Mouse (Mus musculus) mesoderm, embryonic 11.5 days (tissue): ENCODE results near the gene Ppp1r1a.

Experiments
- DNase-seq: peaks from one replicate; pipeline ENCODE4 v3.0.0-alpha.2; 2012; ENCODE audit warnings: low read depth, low spot score

Ppp1r1a gene

DNA sequence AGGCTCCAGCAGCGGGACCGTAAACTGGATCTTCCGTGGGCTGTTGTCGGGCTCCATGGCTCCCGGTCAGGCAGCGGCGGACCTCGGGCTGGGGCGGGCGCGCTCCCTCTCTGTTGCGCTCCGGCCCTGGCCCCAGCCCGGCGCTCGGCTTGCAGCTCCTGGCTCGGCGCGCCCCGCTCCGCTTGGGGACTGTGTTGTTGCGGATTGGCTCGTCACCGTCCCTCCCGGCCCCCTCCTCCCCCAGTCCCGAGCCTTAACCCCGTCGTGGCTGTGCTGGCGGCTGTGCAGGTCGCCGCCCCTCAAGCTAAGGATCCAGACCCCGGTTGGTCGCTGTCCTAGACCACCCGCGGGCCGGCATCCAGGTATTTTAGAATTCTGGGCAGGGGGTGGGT lies at the start of gene Ppp1r1a:
Ppp1r1a (minus strand) TSS at position 182 of the 392 bp plus-strand sequence.
- DNase-seq, result peak; percentile 65

DNA sequence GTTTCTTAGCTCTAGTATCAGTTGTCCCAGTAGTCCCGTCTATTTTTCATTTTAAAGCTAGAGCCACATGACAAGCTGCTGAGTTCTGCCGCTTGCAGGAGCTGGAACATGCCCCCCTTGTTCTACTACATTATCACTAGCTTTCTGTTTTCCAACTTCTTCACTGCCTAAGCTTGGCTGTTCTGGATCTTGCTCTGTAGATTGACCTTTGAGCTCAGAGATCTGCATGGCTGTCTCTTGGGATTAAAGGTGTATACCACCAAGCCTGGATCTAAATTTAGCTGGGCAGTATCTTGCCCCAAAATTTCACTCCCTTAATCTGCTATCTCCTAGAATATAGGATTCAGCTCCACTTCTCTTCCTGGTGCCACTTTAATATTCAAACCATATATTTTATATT lies 48.1 kb upstream of the Ppp1r1a start:
- no peak for DNase-seq

DNA sequence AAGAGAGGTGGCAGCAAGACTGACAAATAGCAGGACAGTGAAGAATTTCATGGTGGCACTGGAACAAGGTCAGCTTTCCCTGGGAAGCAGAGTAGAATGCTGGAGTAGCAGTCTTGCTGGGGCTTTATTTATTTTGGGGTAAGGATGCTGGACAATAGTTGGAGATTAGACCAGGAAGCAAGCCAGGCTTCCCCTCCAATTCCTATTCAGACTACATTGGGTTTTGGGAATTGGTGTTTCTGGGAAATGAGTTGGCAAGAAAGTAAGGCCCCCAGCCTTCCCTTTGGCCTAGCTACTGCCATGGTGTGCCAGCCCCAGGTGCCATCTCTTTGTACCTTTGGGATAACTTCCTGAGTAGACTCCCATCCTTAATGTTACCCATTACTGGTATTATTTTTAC lies 27.2 kb upstream of the Ppp1r1a start, which contains the start of gene Glycam1:
Glycam1 (minus strand) TSS at position 101 of the 400 bp plus-strand sequence.
- no peak for DNase-seq

DNA sequence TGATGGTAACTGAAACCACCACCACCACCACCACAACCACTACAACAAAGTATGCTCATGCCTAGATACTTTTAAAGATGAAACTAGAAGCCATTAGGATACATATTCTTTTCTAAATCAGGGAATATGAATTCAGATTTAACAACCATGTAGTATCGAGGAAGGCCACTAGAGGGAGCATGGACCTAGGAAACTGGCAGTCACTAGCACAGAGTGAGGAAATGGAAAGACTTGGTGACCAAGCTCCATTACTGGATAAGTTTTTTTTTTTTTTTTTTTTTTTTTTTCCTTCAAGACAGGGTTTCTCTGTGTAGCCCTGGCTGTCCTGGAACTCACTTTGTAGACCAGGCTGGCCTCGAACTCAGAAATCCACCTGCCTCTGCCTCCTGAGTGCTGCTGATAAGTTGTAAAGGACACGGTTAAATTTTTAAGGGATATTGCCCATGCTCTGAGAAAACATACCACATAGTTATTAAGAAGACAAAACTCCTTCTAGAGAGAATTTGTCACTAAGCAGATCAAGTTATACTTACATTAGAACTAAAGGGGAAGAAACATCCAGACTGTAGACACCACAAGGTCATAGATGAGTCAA lies 14.4 kb upstream of the Ppp1r1a start:
- peak; percentile 68 for DNase-seq

DNA sequence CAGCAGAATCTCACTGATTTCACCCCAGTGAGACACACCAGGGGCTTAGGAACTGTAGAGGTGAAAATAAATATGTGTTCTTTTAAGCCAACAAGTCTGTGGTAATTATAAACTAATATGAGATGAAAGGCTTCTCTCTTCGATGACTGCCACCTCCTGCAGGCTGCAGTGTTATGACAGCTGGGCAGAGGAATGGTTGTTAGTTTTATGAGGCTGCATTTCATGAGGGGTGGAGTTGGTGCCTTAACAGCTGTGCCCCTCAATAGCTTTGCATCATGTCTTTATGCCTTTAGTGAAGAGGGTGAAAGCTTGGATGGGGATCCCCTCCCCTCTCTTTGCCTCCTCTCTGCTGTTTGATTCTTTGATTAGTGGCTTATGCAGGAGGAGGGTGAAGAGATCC lies 13.2 kb upstream of the Ppp1r1a start:
- DNase-seq, result peak; percentile 50

DNA sequence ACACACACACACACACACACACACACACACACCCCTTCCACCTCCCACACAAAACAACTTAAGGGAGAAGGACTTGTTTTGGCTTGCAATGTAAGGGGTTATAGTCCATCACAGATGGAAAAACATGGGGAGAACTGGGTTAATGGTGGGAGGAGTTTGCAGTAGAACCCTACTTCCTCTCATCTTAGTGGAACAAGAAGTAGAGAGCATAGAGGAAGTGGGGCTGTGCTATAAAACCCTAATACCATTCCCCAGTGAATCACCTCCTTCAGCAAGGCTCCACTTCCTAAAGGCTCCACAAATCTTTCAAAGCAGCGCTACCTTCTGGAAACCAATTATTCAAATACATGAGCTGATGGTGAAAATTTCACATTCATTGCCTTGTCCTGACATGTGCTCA lies 11.7 kb upstream of the Ppp1r1a start:
- DNase-seq, result no peak

DNA sequence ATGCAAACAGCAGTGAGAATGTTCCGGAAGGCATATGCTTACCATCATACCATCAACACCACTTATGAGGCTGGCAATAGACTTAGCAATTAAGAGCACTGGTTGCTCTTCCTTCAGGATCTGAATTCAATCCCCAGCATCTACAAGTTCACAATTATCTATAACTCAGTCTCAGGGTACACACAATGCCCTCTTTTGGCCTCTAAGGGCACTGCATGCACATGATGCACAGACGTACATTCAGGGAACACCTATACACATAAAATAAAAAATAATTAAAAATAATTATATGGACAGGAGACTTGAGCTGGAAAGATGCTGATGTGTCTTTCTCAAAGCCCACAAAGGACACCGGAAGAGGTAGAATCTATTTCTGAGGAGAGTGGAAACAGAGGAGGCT lies 10.2 kb upstream of the Ppp1r1a start:
- DNase-seq, result no peak

DNA sequence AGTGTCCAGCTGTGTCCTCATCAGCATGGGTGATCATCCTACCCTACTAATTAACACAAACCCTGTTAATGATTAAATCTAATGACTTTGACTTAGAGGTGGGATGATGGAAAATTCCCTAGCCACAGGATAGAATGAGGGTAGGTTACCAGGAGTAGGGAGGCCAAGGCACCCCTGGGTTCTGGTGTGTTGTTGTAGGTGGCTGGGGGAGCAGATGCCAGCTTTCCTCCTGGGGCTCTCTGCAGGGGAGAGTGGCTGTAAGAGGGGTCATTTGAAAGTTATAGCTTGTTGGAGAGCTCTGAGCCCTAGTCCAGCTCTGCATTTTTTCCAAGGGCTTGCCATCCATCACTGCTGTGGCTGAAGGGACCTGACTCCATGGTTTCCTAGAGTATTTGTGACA lies 4.7 kb upstream of the Ppp1r1a start:
- no peak for DNase-seq

DNA sequence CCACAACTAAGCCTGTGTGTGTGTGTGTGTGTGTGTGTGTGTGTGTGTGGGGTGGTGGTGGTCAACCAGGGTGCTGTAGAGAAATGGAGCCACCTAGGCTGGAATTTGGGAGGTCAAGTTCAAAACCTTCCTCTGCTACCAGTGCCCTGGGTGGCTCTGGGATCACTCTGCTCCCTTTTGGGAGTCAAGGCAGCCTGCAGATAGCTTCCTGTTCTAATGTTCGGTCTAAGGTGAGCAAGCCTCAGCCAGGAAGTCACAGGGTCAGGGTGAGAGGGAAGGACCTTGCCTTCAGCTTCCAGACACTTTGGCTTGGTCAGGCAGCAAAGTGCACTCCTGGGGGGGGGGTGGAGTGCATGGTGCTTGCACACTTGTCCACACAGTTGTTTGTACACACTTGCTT lies 2.8 kb upstream of the Ppp1r1a start:
- no peak for DNase-seq

DNA sequence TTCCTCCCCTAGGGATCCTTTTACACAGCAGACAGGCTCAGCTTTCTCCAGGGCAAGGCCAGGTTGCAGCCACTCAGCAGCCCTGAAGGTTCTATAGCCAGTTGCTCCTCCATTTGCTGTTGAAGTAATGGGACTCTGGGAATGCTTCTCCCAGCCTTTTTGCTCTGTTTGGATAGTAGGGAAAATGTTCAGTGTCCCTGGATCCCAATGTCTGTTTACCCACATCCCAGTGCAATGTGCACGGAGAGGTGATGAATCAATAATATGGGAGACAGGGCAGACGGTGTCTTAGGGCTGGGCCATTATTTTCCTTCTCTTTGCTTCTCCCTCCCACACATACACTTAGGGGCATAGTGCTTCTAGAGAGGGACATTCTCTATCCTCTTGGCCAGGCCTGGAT lies 1.5 kb upstream of the Ppp1r1a start:
- no peak for DNase-seq

DNA sequence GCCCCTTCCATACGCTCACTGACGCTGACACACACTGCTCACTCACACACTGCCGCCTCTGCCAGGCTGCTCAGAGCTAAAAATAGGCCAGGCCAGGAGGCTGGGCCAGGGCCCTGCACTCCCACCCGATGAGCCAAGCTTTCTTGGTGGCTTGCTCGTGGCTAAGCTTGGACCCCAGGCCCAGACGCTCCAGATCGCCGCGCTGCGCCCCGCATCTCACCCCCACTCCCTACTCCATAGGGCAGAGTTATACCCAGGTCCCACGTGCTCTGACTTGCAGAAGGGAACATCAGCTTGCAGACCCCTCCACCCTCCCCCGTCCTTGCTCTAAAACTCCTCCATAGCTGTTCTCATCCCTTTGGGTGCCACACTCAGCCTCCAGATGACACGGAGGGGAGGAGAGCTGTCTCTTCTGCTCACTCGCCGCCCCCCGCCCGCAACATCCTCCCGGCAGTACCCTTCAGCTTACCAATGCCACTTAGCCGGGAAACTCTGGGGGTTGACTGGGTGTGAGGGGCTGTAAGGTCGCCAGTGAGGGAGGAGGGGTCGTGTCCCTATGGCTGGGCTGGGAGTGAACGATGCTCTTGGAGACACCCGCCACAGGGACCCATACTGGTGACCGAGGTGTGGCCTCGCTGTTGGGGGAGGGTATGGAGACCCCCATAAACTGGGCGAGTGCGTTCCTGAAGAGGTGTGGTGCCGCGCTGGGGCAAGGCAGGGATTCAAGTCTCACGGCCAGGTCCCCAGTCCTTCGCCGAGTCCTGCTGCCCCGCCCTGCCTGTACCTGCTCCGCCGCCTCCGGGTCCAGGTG lies 587 bp downstream of the Ppp1r1a start:
- DNase-seq, result peak; percentile 12

DNA sequence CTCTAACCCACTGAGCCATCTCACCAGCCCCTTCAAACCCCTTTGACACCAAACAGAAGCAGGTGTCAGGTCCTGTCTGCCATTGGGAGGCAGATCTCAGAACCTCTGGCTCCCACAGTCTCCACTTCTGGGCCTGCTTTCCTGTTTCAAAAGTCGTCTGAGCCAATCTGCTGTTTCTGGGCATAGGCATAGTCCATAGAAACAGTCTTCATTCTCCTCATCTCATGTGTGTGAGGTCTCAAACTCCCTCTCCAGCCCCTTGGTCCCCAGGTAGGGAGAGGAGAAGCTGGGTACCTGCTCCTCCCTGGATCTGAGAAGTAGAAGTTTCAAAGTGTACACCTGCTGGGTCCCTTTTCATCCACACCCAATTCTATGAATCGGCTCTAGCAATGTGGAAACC lies 1.3 kb downstream of the Ppp1r1a start:
- DNase-seq, result no peak

DNA sequence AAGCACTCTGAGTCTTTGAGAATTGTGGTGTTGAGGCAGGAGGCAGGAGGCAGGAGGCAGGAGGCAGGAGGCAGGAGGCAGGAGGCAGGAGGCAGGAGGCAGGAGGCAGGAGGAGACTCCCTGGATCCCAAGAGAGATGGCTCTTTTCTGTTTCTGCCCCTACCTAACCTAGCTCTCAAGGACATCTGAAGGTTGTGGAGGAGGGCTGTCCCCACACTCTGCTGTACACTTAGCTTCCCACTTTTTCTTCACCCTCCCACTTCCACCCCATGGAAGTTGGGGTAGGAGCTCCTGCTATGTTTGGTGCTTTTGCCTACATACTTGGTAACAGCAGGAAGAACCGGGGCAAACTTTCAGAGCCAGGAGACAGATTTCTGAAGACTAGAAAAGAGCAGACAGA lies 2.0 kb downstream of the Ppp1r1a start:
- no peak for DNase-seq

DNA sequence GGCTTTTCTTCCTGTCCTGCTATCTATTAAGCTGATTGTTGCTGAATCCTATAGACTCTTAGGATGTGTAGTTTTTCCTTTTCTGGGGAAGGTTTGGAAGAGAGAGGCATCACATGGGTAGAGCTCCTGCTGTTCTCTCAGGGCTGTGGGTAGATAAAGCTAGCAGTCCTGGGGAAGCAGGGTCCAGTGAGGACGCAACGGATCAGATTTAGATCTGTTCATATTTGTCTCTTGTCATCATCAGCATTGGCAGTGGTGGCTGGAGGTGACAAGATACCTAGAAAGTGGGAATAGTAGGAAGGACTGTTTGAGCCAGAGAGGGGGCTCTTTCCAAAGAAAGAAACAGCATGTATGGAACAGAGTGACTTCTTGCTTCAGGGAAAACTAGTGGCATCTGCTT lies 2.8 kb downstream of the Ppp1r1a start:
- DNase-seq, result no peak

DNA sequence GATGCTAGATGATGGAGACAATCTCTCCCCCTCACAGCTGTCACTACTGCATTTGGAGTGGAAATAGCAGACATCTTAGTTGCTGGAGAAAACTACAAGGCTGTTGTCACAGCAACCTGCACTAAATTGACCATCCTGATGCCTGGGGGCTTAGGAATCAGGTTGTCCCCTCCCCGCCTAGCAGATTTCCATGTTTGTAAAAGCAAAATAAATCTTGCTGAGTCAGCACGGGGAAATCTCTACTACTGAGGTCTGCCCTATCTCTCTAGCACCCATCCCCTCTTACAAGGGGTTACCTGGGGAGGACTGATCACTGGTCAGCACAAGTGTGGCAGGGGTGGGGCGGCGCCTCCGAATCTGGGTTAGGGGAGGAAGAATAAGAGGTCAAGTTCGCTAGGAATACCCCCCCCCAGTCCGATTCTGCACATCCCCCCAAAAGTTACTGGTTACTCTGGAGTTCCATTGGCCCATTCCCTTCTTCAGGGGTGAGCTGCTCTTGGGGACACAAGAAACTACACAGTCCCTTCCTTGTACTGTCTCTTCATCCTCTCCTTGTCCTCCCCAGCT lies 3.7 kb downstream of the Ppp1r1a start:
- no peak for DNase-seq

DNA sequence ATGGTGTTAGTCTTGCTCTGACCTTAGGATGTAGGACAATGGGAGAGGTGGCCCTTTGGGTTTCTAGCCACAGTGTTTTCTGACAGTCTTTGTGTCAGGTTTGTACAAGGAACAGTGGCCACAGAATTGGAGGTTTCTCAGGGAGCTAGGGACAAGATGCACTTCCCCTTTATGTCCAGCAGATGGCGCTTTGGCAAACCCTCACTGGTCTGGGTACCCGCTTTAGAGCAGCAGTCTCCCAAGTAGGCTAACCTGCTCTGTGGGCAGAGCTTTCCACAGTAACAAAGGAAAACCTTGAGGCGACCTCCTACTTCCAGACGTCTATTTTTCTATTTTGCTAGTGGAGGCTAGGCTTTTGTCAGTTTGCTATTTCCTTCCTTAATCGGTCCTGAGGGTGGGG lies 7.4 kb downstream of the Ppp1r1a start:
- peak; percentile 78 for DNase-seq

DNA sequence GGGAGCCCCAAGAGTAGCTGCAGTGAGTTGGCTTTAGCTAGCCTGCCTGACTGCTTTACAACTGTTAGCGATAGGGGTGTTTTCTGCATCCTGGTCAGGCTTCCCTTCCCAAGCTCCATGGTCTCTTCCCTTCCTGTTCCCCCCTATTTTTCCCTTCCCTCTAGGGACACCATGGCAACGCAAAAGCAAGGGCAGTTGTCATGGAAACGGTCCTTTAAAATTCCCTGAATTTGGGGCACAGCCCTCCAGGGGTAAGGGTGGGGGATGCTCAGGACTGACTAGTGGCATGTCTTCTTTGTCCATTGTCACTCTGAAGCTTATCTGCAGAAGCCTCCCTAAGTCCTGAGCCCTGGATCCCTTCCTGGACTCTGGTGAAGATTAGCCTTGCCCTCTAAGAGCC lies 14.6 kb downstream of the Ppp1r1a start:
- peak; percentile 26 for DNase-seq

DNA sequence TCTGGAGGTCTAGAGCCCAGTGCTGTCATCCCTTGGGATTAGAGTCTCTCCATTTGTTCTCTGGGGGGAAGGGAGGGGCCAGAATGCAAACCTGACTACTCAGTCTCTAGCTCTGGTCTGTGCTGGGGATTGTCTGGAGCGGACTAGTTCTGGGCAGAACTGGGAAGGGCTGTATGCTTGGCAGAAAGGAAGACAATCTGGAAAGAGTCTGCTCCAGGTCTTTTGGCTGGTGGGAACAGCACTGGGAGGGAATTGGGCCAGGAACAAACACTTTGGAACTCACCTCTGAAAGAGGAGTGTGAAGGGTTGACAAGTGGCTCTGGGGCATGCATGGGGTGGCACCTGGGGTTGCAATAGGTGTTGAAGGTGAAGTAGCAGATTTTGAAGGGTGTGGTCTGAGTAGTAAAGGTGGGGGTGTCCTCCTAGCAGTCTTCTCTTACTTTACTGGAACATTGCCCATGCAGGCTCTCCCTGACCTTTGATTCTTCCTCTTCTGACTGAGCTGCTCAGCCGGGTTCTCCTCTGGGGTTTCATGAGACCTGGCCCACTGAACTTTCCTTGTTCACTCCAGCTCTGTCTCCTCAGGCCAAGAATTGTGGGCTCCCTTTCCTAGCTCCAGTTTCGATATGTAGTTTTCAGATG lies 15.2 kb downstream of the Ppp1r1a start:
- DNase-seq, result no peak

DNA sequence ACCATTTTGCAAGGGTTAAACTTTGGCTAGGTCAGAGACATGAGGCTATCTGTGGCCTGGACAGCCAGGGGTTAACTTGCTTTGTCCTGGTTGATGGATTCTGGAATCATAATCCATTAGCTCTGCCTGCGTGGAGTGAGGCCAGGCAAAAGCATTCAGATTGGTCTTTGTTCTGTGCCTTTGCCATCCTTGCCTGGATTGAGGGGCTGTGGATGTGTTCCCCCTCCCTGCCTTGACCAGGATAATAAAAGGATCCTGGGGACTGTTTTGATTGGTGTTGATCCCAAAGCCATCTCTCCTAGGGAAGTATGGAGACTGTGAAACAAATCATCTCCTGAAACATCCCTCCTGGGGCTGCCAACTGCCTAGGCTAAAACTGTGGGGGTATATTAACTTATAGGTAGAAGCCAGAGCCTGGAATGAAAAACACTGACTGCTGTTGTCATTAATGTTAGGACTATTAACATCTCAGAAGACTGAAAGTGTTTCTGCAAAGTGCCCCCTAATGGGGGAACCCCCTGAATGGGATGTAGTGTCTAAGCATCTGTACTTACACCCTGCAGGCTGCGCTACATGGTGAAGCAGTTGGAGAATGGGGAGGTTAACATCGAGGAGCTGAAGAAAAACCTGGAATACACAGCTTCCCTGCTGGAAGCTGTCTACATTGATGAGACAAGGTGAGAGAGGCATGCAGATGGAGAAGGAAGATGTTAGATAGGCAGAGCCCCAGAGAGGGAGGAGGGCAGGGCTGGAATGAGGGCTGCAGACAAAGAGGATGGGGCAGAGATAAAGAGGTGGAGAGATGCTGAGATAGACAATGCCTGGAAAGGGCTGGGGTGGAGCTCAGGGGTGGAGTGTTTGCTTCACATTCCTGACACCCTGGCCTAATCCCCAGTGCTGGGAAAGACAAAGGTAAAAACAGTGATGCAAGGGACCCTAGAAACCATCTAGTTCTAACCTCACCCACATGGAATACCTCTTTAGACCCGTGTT lies 18.1 kb downstream of the Ppp1r1a start:
- DNase-seq, result peak; percentile 78

DNA sequence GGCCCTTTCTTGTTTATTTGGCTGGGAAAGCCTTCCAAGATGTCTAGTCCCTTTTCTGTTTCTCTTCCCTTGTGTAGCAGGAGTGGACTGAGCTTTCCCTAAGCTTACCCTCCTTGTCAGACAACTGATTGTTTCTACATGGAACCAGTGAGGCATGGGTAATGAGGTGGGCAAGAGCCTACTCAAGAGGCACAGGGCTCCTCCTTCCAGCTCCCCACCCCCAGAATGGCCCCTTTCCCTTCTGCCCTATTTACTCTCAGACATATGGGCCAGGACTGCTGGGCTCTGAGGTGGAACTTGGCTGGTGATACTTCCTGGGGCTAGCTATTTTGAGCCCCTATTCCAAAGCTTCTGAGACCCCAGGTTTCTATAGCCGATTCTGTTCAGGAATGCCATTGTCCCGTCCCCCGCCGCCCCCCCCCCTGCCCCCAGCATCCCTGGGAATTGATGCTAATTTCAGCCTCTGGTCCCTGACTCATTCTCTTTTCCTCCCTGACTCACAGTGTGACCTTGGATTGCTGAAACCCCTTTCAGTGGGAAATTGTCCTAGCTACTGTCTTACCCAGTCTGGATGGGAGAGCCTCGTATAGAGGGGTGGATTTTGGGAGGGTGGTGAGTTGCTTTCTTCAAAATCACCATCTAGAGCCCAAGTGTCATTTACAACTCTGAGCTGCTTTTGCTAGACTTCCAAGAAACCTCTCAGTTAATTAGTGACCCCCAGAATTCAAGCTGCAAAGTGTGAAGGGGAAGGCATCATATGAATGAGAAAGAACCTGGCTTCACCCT lies 19.0 kb downstream of the Ppp1r1a start:
- DNase-seq, result peak; percentile 65
